Mouse (Mus musculus) forebrain, embryonic 15.5 days (tissue): ENCODE results near the gene Trim45. TPM values are rescaled to one million over a fixed set of nuclear protein-coding genes. Genes with fewer than 3 reads are reported as not detected.

ENCODE experiments used
- ATAC-seq: fragments of 200-750 bp; cut with Nextera tagmentation; replicated peaks from 2 replicates; pipeline ENCODE4 v1.8.0; 2017; ENCODE audit warnings: mild to moderate bottlenecking, moderate TSS enrichment, moderate library complexity
- H3K27ac ChIP-seq: fragments of 300-500 bp; sonication (generic); replicated peaks from 2 replicates; pipeline ENCODE4 v1.5.1; 2015; ENCODE audit warnings: mild to moderate bottlenecking, inconsistent platforms
- H3K27me3 ChIP-seq: fragments of 300-500 bp; sonication (generic); 2 replicates; pipeline ENCODE4 v1.6.1; 2015; ENCODE audit warnings: inconsistent platforms
- H3K36me3 ChIP-seq: fragments of 300-500 bp; sonication (generic); 2 replicates; pipeline ENCODE4 v1.6.1; 2015; ENCODE audit warnings: mild to moderate bottlenecking, inconsistent platforms
- H3K4me1 ChIP-seq: fragments of 300-500 bp; sonication (generic); 2 replicates; pipeline ENCODE4 v1.6.1; 2015; ENCODE audit warnings: inconsistent platforms
- H3K4me2 ChIP-seq: fragments of 300-500 bp; sonication (generic); replicated peaks from 2 replicates; pipeline ENCODE4 v1.6.1; 2015; ENCODE audit warnings: mild to moderate bottlenecking, inconsistent platforms
- H3K4me3 ChIP-seq: fragments of 300-500 bp; sonication (generic); 2 replicates; pipeline ENCODE4 v1.5.1; 2015; ENCODE audit warnings: mild to moderate bottlenecking, inconsistent platforms
- H3K9ac ChIP-seq: fragments of 300-500 bp; sonication (generic); replicated peaks from 2 replicates; pipeline ENCODE4 v1.6.1; 2015; ENCODE audit warnings: mild to moderate bottlenecking, inconsistent platforms
- H3K9me3 ChIP-seq: fragments of 300-500 bp; sonication (generic); 2 replicates; pipeline ENCODE4 v1.6.1; 2016; ENCODE audit warnings: inconsistent platforms
- WGBS: fragments of 180-500 bp; shearing (Covaris S2); methylation state at CpG from one replicate; pipeline ENCODE4 v1.1.7; 2015; ENCODE audit warnings: mixed read lengths; 5-methylcytosine and 5-hydroxymethylcytosine counted together
- polyA plus RNA-seq: library from polyadenylated mRNA; unstranded; fragments of >200 nt; fragmentation: Nextera tagmentation; extraction: Ambion mirVana; gene quantifications from 2 replicates; pipeline ENCODE4 v1.2.1, GENCODE M21; 2015

The Trim45 gene
- 7.8 and 8.0 TPM in 2 replicates for polyA plus RNA-seq

DNA sequence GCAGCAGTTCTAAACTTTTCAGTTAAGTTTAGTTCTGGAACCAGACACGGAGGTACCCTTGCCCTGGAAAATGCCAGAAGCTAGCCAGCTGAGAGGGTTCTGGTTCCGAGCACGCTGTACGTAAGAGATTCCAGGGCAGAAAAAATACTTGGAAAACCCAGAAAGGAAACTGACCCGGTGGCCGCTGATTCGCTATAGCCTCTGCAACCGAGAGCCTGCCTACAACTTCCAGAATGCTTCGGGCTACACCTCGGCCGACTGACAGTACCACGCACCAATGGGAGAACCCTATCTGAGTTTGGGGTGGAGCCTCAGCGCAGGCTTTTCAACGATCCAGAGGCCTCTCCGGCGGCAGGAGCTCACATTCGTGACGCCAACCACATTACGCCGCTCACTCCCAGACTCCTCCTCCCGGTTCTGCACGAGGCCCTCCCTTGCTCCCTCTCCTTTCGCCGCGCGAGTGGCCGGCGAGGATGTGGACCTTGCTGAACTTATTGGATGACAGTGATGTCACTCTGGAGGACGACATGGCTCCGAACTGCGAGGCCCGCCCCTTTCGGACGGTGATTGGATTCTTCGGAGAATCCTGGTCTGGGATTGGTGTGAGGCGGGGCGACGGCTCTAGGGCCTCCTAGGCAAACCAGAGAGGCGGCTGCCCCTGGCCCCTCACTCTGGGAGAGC is at the start of gene Trim45:
TSS of gene Trim45 (plus strand) at position 378 of the 681 bp plus-strand sequence.
- WGBS = under 1% methylated on average over 39 of the region's 39 CpGs
- peak within 1 kb of the TSS; percentile 73 for H3K9ac ChIP-seq
- H3K4me2 ChIP-seq = peak within 1 kb of the TSS; percentile 61
- peak within 1 kb of the TSS; percentile 57 for H3K4me3 ChIP-seq
- peaks cover 41% of the 10 kb centered on the region for H3K4me1 ChIP-seq
- no peaks in the 10 kb centered on the region for H3K9me3 ChIP-seq
- ATAC-seq = peak; percentile 99
- H3K27ac ChIP-seq = peak within 1 kb of the TSS; percentile 77
- H3K36me3 ChIP-seq = no peaks in the 10 kb centered on the region
- H3K27me3 ChIP-seq = no peaks in the 10 kb centered on the region

DNA sequence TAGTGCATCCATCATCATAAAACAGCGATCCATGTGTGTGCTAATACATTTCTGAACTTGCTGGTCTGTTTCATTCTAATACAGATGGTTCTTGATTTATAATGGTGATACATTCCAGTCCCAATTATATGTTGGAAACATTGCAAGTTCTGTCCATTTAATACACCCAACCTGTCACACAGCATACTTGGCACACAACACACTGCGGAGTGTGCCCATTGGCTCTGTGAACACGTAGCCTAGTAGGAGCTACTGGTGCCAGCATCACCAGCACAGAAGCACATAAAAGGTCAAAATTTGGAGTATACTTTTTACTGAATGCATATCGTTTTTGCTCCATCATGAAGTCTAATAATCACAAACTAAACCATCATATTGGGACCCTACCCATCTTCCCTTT is 44.9 kb upstream of the Trim45 start:
- Histone ChIP-seq H3K27ac (no peak overlapping the region), H3K4me2 (no peak overlapping the region), H3K27me3 (no peaks in the 10 kb centered on the region), H3K36me3 (no peaks in the 10 kb centered on the region), H3K4me3 (no peak overlapping the region), H3K9ac (no peak overlapping the region), H3K4me1 (0 out of 2 replicates have a peak, but pooled peaks cover 3% of the 10 kb centered on the region), H3K9me3 (no peaks in the 10 kb centered on the region)
- WGBS = 85% methylated on average over 4 of the region's 4 CpGs
- no peak for ATAC-seq

DNA sequence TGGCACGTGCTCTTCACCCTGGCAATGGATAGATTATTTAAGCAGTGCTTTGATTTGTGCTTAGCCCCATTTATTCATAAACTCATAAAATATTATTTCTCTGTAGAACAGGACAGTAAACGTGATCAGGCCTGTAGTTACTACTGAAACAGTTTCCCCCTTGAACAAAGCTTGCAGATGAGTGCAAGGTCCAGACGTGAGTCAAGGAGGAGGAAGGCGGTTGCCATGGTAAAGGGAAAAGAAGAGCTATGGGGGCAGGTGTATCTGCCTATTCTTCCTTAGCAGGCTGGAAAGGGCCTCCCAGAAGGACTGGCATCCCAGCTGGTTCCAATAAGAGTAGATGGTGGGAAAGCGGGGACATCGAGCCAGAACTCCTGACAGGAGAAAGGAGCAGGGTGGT is 40.6 kb upstream of the Trim45 start:
- Histone ChIP-seq H3K4me1 (0 out of 2 replicates have a peak, but pooled peaks cover 3% of the 10 kb centered on the region), H3K9me3 (no peaks in the 10 kb centered on the region), H3K9ac (no peak overlapping the region), H3K27me3 (no peaks in the 10 kb centered on the region), H3K36me3 (no peaks in the 10 kb centered on the region), H3K27ac (no peak overlapping the region; the same call in 1 of the 2 replicates), H3K4me2 (no peak overlapping the region), H3K4me3 (no peak overlapping the region)
- no peak; the same call in 1 of the 2 replicates for ATAC-seq
- 69% methylated on average over 6 of the region's 6 CpGs for WGBS

- H3K36me3 ChIP-seq = no peaks in the 10 kb centered on the region
- no peak overlapping the region; the same call in 1 of the 2 replicates for H3K27ac ChIP-seq
- H3K4me2 ChIP-seq = no peak overlapping the region
- H3K4me1 ChIP-seq = 0 out of 2 replicates have a peak, but pooled peaks cover 3% of the 10 kb centered on the region
- no peak; the same call in 1 of the 2 replicates for ATAC-seq
- 70% methylated on average over 9 of the region's 9 CpGs for WGBS
- no peaks in the 10 kb centered on the region for H3K27me3 ChIP-seq
- H3K9ac ChIP-seq = no peak overlapping the region
- H3K4me3 ChIP-seq = no peak overlapping the region
- no peaks in the 10 kb centered on the region for H3K9me3 ChIP-seq
Measured at GRCm38 (mm10) chr3:100881843-100882634, 40.0 kb upstream of the Trim45 start.

- Histone ChIP-seq H3K4me3 (no peak overlapping the region), H3K4me2 (no peak overlapping the region), H3K36me3 (no peaks in the 10 kb centered on the region), H3K4me1 (no peaks in the 10 kb centered on the region), H3K9ac (no peak overlapping the region), H3K9me3 (no peaks in the 10 kb centered on the region), H3K27ac (no peak overlapping the region), H3K27me3 (no peaks in the 10 kb centered on the region)
- ATAC-seq = no peak
- 90% methylated on average over 1 of the region's 1 CpGs for WGBS
Measured at GRCm38 (mm10) chr3:100889234-100889633, 32.8 kb upstream of the Trim45 start.

DNA sequence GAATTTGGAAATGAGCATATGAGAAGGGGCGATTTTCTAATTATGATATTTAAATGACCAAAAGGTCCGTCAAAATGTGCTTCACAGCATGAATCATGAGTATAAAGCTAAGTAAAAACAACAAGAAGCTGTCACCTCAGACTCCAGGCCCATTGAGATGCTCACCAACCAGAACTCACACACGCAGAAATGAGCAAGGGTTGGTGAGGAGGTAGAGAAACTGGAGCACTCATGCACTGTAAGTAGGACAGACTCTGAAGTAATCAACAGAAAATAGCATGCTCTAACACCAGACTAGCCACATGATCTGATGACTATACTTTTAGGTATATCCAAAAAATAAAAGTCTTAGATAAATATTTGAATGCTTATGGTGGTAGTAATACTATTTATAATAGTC is 31.6 kb upstream of the Trim45 start:
- Histone ChIP-seq H3K36me3 (no peaks in the 10 kb centered on the region), H3K9me3 (no peaks in the 10 kb centered on the region), H3K27me3 (no peaks in the 10 kb centered on the region), H3K4me2 (no peak overlapping the region), H3K4me3 (no peak overlapping the region), H3K9ac (no peak overlapping the region), H3K4me1 (no peaks in the 10 kb centered on the region), H3K27ac (no peak overlapping the region)
- WGBS = 83% methylated on average over 3 of the region's 3 CpGs
- ATAC-seq = no peak

DNA sequence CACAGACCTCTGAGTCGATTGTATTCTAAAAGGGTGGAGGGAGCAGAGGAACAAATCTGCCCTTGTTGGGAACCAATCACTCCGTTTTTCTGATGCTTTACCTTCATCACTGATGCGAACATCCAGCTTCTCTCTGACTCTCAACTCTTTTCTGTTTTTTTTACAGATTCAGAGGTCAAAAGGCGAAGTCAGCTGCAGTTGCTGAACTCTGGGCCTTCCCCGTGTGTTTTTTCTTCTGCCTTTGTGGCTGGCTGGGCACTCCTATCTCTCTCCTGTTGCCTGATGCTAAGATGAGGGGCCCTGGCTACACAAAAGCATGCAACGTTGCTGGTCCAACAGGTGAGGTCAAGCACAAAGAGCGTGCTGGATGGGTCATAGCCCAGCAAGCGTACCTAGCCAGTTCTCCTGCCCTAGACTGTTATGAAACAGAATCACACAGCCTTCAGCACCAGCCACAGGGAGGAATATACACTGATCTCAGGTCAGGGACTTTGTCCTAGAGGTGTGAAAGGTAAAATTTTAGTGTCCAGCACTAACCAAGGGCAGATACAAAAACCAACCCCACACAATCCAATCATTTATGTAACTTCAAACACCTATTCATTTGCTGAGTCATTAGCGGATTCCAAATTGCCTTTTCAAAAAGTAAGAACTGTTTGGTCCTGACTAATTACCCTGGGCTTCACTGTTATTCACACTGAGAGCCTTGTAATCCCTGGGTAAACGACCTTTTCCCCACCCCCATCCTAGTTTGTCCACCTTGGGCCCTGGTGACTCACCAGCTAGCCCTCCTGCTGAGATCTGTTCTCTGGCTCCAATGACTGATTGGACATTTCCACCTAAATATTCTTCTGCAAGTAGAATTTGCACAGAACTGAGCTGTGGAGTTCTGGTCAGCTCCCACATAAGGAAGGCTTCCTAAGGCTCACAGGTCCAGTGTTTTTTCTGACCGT is 29.3 kb upstream of the Trim45 start:
- Histone ChIP-seq H3K9ac (no peak overlapping the region), H3K4me1 (no peaks in the 10 kb centered on the region), H3K9me3 (no peaks in the 10 kb centered on the region), H3K36me3 (no peaks in the 10 kb centered on the region), H3K27me3 (no peaks in the 10 kb centered on the region), H3K4me3 (no peak overlapping the region), H3K27ac (no peak overlapping the region), H3K4me2 (no peak overlapping the region)
- 62% methylated on average over 11 of the region's 11 CpGs for WGBS
- ATAC-seq = no peak

- WGBS = 54% methylated on average over 6 of the region's 6 CpGs
- Histone ChIP-seq H3K4me3 (no peak overlapping the region), H3K9ac (no peak overlapping the region), H3K4me1 (no peaks in the 10 kb centered on the region), H3K27me3 (no peaks in the 10 kb centered on the region), H3K4me2 (no peak overlapping the region), H3K9me3 (no peaks in the 10 kb centered on the region), H3K36me3 (no peaks in the 10 kb centered on the region), H3K27ac (no peak overlapping the region)
- no peak; the same call in 1 of the 2 replicates for ATAC-seq
Measured at GRCm38 (mm10) chr3:100895500-100895899, 26.5 kb upstream of the Trim45 start.

GRCm38 (mm10) chr3:100906128-100906527 is 15.9 kb upstream of the Trim45 start:
- WGBS = 87% methylated on average over 6 of the region's 6 CpGs
- Histone ChIP-seq H3K36me3 (no peaks in the 10 kb centered on the region), H3K9ac (no peak overlapping the region), H3K9me3 (no peaks in the 10 kb centered on the region), H3K27ac (no peak overlapping the region), H3K27me3 (no peaks in the 10 kb centered on the region), H3K4me1 (no peaks in the 10 kb centered on the region), H3K4me3 (no peak overlapping the region), H3K4me2 (no peak overlapping the region)
- ATAC-seq = no peak

DNA sequence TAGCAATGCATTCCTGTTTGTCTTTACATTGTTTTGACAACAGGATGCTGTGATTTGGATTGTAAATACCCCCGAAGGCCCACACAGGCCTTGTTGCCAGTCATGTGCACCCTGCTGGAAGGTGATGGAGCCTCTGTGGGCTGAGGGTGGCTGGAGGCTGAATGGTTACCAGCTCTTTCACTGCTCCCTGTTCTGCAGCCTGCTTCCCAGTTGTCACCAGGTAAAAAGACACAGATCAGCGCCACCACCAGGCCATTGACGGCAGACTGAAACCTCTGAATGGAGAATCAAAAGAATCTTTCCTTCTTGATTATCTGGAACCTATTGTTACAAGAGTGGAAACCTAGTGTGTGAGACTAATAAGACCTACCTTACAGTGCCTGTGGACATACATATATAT is 15.1 kb upstream of the Trim45 start:
- H3K27me3 ChIP-seq = no peaks in the 10 kb centered on the region
- WGBS = 27% methylated on average over 3 of the region's 3 CpGs
- no peaks in the 10 kb centered on the region for H3K36me3 ChIP-seq
- H3K27ac ChIP-seq = no peak overlapping the region
- no peaks in the 10 kb centered on the region for H3K9me3 ChIP-seq
- H3K4me1 ChIP-seq = no peaks in the 10 kb centered on the region
- no peak for ATAC-seq
- H3K4me2 ChIP-seq = no peak overlapping the region
- no peak overlapping the region for H3K4me3 ChIP-seq
- no peak overlapping the region for H3K9ac ChIP-seq

DNA sequence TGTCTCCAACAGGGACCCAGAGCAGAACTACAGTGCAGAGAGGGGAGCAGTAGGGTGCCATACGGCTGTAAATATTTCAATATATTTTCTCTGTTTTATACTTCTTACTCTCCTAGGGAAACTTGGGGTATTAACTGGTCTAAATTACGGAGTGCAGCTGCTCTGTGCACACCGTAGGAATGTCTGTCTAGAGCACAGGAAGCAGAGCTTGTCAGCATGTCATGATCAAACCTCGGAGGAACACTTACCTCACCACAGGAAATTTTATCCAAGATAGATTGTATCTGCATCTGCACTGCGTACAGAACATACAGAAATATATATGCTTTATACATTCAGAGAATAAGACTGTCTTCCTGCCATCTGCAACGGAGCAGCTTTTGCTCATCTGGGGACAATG is 13.4 kb upstream of the Trim45 start:
- 75% methylated on average over 6 of the region's 6 CpGs for WGBS
- no peaks in the 10 kb centered on the region for H3K36me3 ChIP-seq
- no peaks in the 10 kb centered on the region for H3K9me3 ChIP-seq
- no peak overlapping the region for H3K4me2 ChIP-seq
- no peak overlapping the region for H3K27ac ChIP-seq
- ATAC-seq = no peak
- no peak overlapping the region for H3K9ac ChIP-seq
- H3K4me3 ChIP-seq = no peak overlapping the region
- no peaks in the 10 kb centered on the region for H3K4me1 ChIP-seq
- H3K27me3 ChIP-seq = no peaks in the 10 kb centered on the region
